Mouse (Mus musculus) mouse trophoblast stem cell (cell line): ENCODE results near the gene Kmt5b.

Source experiments
- in situ Hi-C, 2 experiments: fragments of 300-500 bp; cut with MseI, MboI; formaldehyde crosslinking; loops; 2 replicates in 1 of 2; 3 replicates in 1 of 2; pipeline ENCODE4 v1.15.1; 2025

Kmt5b gene

DNA sequence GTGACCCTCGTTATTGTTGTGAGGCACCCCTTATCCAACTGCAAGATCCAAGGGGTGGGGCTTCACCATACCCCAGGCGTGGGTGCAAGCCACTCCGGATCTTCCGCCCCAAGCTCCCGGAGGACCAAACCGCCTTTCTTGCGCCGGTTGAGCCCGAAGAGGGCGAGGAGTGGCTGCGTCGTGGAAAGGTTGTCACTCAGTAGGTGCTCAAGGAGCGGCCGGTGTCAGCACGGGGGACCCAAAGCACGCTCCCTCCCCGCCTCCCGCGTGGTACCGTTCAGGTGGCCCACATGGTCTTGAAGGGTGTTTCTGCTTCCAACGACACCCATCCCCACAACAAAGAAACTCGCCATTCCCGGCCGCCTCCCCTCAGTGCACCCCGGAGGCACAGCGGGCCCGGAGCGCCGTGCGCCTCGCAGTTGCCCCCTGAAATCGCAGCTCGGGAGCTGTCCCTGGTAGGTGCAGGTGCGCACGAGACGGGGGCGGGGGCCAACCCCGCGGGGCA lies at the start of gene Kmt5b:
Gene Kmt5b (plus strand): TSS at position 146 of the 505 bp plus-strand sequence.
- in situ Hi-C loops, result no loop called here

DNA sequence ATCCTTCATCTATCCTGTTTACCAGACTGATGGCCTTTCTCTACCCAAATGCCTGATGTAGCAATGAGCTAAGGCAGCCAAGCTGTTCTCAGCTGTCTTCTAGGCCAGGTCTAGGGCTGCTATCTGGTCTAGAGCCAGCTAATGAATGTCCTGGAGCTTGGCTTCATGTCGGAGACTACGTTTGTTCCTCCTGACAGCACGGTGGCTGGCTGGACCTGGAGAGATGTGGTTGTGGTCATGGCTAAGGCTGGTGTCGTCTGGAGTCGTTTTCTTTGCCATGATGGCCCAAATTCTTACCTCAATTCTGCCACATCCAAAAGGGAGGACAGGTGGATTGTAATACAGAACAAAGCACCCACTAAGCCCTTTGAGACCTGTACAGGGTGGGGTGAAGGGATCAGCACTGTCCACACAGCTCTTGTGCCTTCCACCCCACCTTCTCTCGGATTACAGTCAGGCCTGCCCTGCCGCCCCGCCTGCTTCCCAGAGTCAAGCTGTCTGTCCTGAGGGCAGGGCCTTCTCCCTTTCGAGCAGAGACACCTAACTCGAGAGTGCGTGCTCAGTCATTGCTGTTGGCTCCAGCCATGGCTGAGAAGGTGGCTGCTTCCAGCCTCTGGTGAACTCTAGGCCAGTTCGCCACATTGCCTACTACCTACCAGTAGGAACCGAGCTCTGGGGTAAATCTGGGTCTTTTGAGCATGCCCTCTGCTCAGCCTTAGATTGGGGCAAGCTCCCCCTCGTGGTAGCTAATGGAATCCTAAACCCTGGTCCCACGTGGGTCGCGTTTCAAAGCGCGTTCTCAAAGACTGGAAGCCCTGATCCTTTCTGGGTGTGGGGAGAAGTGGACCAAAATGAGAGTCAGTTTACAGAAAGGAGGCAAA lies 48.5 kb upstream of the Kmt5b start:
- in situ Hi-C loops, result no loop called here

DNA sequence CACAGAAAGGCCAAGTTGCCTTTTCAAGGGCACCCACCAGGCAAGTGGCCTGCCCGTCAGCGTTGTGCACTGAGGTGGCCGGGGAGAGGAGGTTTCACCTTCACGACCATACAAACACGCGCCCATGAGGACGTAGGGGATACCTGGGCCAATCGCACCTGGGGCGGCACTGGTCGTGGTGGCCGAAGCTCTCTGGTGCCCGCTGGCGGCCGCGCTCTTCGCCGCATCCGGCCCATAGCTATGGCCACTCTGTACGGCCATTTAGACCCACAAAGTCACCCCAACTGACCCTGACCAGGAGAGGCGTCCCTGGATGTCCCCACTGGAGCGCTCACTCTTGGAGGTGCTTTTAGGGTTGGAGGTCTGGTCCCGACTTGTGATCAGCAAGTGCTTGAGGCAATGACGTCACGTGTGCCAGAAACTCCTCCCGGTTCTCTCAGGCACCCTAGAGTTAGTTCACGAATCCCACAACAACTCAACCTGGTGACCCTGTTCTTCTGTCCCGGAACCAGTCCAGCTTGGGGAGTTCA lies 47.8 kb upstream of the Kmt5b start:
- in situ Hi-C loops, result no loop called here

- in situ Hi-C loops, result no loop called here
Observed at GRCm38 (mm10) chr19:3723170-3723569, 44.1 kb upstream of the Kmt5b start.

GRCm38 (mm10) chr19:3723904-3724303 lies 43.3 kb upstream of the Kmt5b start:
- in situ Hi-C loops, result no loop called here

DNA sequence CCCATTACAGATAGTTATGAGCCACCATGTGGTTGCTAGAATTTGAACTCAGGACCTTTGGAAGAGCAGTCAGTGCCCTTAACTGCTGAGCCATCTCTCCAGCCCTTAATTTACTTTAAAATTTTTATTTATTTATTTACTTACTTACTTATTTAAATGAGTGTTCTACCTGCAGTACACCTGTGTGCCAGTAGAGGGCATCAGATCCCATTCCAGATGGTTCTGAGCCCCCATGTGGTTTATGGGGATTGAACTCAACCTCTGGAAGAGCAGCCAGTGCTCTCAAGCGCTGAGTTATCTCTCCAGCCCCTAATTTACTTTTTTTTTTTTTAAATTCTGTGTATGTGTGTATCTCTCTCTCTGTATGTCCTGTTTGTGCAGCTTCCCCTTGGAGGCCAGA lies 42.4 kb upstream of the Kmt5b start:
- in situ Hi-C loops, result no loop called here

GRCm38 (mm10) chr19:3728901-3729300 lies 38.3 kb upstream of the Kmt5b start:
- in situ Hi-C loops, result no loop called here

- in situ Hi-C loops, result no loop called here
Observed at GRCm38 (mm10) chr19:3730781-3731646, 36.2 kb upstream of the Kmt5b start.

DNA sequence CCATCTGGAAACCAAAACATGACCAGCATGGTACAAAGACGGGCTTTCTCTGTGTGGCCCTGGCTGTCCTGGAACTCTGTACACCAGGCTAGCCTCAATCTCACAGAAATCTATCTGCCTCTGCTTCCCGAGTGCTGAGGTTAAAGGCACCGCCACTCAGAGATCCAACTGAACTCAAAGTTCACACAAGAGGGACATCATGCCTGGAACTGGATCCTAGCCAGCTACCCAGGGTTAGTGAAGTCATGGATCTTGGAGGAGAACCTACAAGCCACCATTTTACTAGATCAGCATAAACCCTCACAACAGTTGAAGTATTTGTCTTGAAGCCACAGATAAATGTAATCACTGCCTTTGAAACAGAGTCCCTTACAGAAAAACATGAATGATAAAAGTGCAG lies 31.2 kb upstream of the Kmt5b start:
- in situ Hi-C loops, result no loop called here

GRCm38 (mm10) chr19:3739650-3740049 lies 27.6 kb upstream of the Kmt5b start:
- in situ Hi-C loops, result no loop called here

DNA sequence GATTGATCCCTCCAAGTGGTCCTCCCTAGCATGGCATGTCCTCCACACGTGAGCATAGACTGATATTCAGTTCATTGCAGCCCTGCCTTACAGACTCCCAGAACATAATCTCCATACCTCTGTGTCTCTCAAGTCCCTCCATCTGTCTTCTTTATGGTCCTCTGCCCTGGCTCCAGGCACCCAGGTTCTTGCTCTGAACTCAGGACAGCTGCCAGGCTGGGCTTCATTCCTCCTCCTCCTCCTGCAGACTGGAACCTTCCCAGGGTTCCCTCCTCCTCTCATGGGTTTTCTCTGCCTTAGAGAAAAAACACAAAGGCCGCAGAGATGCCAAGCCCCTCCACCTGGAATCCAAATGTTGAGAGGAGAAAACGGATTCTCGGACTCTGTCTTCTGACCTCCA lies 24.5 kb upstream of the Kmt5b start:
- in situ Hi-C loops, result no loop called here

GRCm38 (mm10) chr19:3743362-3743761 lies 23.9 kb upstream of the Kmt5b start:
- in situ Hi-C loops, result no loop called here

DNA sequence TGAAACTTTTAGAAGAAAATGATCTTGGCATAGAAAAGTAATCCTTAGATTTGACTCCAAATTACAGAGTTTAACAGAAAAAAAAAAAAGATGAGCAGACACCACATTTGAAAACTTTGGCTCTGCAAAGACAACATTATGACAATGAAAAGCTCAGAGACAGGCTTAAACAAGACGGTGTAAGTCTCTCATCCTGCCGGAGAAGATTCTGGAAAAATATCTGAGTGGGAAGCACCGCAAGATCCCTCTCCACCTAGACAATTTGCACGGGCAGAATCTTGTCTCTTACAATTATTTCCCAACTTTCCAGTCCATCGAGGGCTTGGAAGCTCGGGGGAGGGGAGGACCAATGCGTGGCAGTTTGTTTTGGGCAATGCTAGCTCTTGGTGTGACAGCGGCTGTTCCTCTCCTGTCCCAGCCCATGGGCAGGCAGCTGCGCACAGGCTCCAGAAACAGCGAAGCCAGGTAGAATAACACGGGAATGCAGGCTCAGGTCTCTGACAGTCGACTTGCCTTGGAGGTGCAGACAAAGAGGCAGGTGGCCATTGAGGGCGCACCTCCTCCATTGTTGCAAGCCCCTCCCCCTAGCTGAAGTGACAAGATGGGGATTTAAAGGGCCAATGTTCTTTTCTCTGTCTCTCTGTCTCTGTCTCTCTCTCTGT lies 23.2 kb upstream of the Kmt5b start:
- in situ Hi-C loops, result no loop called here

DNA sequence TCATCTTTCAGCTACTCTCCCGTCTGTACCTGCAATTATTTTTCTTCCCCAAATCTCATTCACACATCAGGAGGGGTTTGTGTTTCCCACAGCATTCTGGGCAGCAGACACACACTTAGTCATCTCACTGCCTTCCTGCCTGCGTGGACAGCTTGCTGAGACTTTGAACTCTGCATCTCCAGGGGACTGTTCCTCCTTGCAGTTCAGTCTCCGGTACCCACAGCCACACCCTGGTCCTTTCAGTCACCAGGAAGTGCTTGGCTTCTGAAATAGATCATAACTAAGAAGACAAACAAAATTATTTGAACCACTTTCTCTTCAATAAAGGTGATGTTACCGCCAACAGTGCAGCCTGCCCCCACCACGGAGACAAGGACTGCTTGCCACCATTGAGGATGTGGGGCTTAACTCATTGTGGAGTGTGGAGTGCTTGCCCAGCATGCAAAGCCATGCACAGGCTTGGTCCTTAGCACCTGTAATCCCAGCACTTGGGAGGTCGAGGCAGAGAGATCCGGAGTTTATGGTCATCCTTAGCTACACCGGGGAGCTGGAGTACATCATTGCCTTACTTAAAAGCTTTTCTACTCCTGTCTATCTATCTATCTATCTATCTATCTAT lies 14.5 kb upstream of the Kmt5b start:
- in situ Hi-C loops, result no loop called here

DNA sequence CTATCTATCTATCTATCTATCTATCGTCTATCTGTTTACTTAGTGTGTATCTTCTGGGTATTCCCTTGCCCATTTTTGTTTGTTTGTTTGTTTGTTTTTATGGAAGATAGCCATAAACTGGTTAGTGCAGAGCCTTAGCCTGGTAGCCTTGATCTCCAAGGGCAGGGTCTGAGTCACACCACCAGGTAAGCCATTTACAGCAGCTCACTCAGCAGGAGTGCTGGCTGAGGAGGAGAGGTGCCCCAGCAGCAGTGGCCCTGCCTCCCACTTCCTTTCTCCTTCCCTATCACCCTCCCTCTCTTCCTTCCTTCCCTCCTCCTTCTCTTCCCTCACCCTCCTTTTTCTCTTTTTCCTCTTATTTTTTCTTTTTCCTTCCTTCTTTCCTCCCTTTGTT lies 14.0 kb upstream of the Kmt5b start:
- in situ Hi-C loops, result no loop called here

DNA sequence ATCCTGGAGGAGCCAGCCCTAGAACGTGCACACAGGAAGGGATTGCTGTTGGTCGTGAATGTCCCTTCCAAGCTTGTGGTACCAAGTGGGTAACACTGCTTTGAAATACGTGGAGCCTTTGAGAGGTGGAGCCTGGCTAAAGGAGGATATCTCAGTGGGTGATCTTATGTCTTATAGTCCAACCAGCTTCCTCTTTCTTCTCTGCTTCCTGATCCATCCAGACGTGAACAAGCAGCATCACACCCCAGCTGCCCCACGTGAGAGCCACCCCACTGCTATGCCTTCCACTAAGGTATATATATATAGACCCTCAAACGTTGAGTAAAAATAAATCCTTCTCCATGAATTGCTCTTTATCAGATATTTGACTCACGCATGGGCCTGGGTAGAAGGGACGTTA lies 13.5 kb upstream of the Kmt5b start:
- in situ Hi-C loops, result no loop called here

- in situ Hi-C loops, result no loop called here
Observed at GRCm38 (mm10) chr19:3757861-3758260, 9.4 kb upstream of the Kmt5b start.

GRCm38 (mm10) chr19:3765221-3765820 lies 1.9 kb upstream of the Kmt5b start:
- in situ Hi-C loops, result no loop called here

GRCm38 (mm10) chr19:3766378-3766777 lies 843 bp upstream of the Kmt5b start:
- in situ Hi-C loops, result no loop called here

DNA sequence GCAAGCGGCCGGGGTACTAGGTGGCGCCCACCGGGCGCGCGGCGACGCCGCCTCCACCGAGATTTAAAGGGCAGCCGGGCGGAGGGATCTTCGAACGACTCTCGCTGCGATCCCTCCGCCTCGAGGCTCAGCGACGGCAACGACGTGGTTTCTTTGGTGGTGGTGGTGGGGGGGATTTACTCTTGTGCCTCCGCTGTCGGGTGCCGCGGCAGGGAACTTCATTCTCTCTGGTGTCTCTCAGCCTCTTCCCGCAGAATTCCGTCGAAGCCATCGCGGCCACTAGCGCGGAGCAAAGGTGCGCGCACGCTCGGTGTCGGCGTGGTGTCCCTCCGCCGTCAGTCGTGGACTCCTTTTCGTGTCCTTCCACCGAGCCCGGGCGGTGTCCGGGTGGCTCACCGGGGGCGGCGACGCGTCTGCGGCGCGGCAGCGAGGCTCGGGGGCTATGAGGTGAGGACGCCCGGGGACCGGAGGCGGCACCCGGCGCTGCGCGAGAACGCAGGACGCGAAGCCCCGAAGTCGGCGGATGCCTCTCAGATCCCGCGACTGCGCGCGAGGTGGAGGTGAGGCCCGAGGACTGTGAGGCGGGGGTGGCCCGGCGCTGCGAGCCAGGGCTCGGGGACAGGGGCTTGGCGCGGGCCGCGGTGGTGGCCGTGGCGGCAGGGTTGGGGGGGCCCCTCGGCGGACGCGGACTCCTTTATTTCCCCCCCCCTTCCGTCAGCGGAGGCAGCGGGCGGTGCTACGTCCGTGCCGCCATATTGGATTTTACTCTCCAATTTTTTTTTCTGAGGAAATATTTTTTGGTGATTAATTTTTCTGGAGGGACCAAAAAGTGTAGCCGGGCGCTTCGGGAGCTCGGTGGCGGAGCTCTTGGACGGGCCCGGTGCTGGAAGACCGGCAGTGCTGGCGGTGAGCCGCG lies 818 bp downstream of the Kmt5b start:
- in situ Hi-C loops, result no loop called here
